Mouse (Mus musculus): ENCODE data around the gene Mns1. TPM values are rescaled to one million over a fixed set of nuclear protein-coding genes. Genes with fewer than 3 reads are reported as not detected.
A peak's percentile ranks its signal among the peaks of the same experiment; 100 is the strongest.

Gene Mns1
- polyA plus RNA-seq, 1 experiment: 12.6 TPM

GRCm38 (mm10) chr9:72479276-72479675 lies 41.5 kb downstream of the Mns1 start:
- H3K27me3 ChIP-seq (ENCODE audit: control insufficient read depth, insufficient read depth, low read length, poor library complexity, severe bottlenecking): no peaks in the 10 kb centered on the region
- no peak overlapping the region for H3K27ac ChIP-seq (ENCODE audit: insufficient read depth, low read length)
- peaks cover 39% of the 10 kb centered on the region for H3K36me3 ChIP-seq (ENCODE audit: control insufficient read depth, insufficient read depth, low read length, poor library complexity, severe bottlenecking)
- no peak overlapping the region for H3K4me3 ChIP-seq (ENCODE audit: low read depth, low read length)
- H3K9me3 ChIP-seq (replicated peaks; ENCODE audit: control insufficient read depth, insufficient read depth, low read length, poor library complexity, severe bottlenecking): no peaks in the 10 kb centered on the region
- no peak for TF ChIP-seq EP300 (IDR thresholded peaks at IDR 0.05; ENCODE audit: insufficient read depth, low read depth, low read length)
- no peak for TF ChIP-seq CTCF (IDR thresholded peaks at IDR 0.05; ENCODE audit: low read depth, low read length)
- no peak for TF ChIP-seq POLR2A (IDR thresholded peaks at IDR 0.05; ENCODE audit: insufficient read depth, low read length)
- H3K4me1 ChIP-seq (ENCODE audit: control insufficient read depth, insufficient read depth, low read length): no peaks in the 10 kb centered on the region
- no peak overlapping the region for H3K9ac ChIP-seq (ENCODE audit: low read depth, poor library complexity, severe bottlenecking)

- H3K4me1 ChIP-seq (ENCODE audit: control insufficient read depth, insufficient read depth, low read length): no peaks in the 10 kb centered on the region
- peaks cover 7% of the 10 kb centered on the region for H3K36me3 ChIP-seq (ENCODE audit: control insufficient read depth, insufficient read depth, low read length, poor library complexity, severe bottlenecking)
- H3K9me3 ChIP-seq (replicated peaks; ENCODE audit: control insufficient read depth, insufficient read depth, low read length, poor library complexity, severe bottlenecking): no peaks in the 10 kb centered on the region
- no peak overlapping the region for H3K9ac ChIP-seq (ENCODE audit: low read depth, poor library complexity, severe bottlenecking)
- no peak overlapping the region for H3K27ac ChIP-seq (ENCODE audit: insufficient read depth, low read length)
- no peak overlapping the region for H3K4me3 ChIP-seq (ENCODE audit: low read depth, low read length)
- H3K27me3 ChIP-seq (ENCODE audit: control insufficient read depth, insufficient read depth, low read length, poor library complexity, severe bottlenecking): no peaks in the 10 kb centered on the region
- TF ChIP-seq CTCF (IDR thresholded peaks at IDR 0.05; ENCODE audit: low read depth, low read length): no peak
- TF ChIP-seq EP300 (IDR thresholded peaks at IDR 0.05; ENCODE audit: insufficient read depth, low read depth, low read length): no peak
- no peak for TF ChIP-seq POLR2A (IDR thresholded peaks at IDR 0.05; ENCODE audit: insufficient read depth, low read length)
These were observed 50.7 kb downstream of the Mns1 start for GRCm38 (mm10) chr9:72488523-72488922.

DNA sequence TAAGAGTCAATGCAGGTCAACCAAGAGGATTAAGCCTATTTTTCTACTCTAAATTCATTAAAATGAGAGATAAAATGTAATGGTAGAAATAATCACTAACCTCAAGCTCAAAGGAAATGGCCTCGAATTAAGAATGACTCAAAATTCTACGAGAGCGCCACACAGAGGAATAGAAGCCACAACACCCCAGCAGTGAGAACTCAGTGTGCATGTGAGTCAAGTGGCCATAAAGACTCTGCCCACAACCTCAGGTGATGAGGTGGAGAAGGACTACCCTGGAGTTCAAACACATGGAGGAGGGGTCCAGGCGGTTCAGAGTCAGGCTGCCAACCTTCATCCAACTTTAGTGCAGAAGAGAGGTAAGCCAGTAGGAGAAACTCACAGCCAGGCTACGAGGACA lies 51.3 kb downstream of the Mns1 start:
- Histone ChIP-seq H3K4me3 (ENCODE audit: low read depth, low read length) (no peak overlapping the region), H3K9me3 (replicated peaks; ENCODE audit: control insufficient read depth, insufficient read depth, low read length, poor library complexity, severe bottlenecking) (no peaks in the 10 kb centered on the region), H3K36me3 (ENCODE audit: control insufficient read depth, insufficient read depth, low read length, poor library complexity, severe bottlenecking) (peaks cover 7% of the 10 kb centered on the region; the same call in 1 of the 2 replicates), H3K27ac (ENCODE audit: insufficient read depth, low read length) (no peak overlapping the region), H3K9ac (ENCODE audit: low read depth, poor library complexity, severe bottlenecking) (no peak overlapping the region), H3K27me3 (ENCODE audit: control insufficient read depth, insufficient read depth, low read length, poor library complexity, severe bottlenecking) (no peaks in the 10 kb centered on the region), H3K4me1 (ENCODE audit: control insufficient read depth, insufficient read depth, low read length) (no peaks in the 10 kb centered on the region)
- no peak for TF ChIP-seq CTCF (IDR thresholded peaks at IDR 0.05; ENCODE audit: low read depth, low read length)
- no peak for TF ChIP-seq EP300 (IDR thresholded peaks at IDR 0.05; ENCODE audit: insufficient read depth, low read depth, low read length)
- no peak for TF ChIP-seq POLR2A (IDR thresholded peaks at IDR 0.05; ENCODE audit: insufficient read depth, low read length)

GRCm38 (mm10) chr9:72491559-72492193 lies 53.9 kb downstream of the Mns1 start:
- H3K4me3 ChIP-seq (ENCODE audit: low read depth, low read length): peak overlapping the region; percentile 85
- H3K9me3 ChIP-seq (replicated peaks; ENCODE audit: control insufficient read depth, insufficient read depth, low read length, poor library complexity, severe bottlenecking): no peaks in the 10 kb centered on the region
- H3K27me3 ChIP-seq (ENCODE audit: control insufficient read depth, insufficient read depth, low read length, poor library complexity, severe bottlenecking): no peaks in the 10 kb centered on the region
- peaks cover 5% of the 10 kb centered on the region; the same call in 1 of the 2 replicates for H3K36me3 ChIP-seq (ENCODE audit: control insufficient read depth, insufficient read depth, low read length, poor library complexity, severe bottlenecking)
- TF ChIP-seq EP300 (IDR thresholded peaks at IDR 0.05; ENCODE audit: insufficient read depth, low read depth, low read length) (no peak), POLR2A (IDR thresholded peaks at IDR 0.05; ENCODE audit: insufficient read depth, low read length) (peak; percentile 61), CTCF (IDR thresholded peaks at IDR 0.05; ENCODE audit: low read depth, low read length) (no peak)
- no peaks in the 10 kb centered on the region for H3K4me1 ChIP-seq (ENCODE audit: control insufficient read depth, insufficient read depth, low read length)
- peak overlapping the region; percentile 88 for H3K27ac ChIP-seq (ENCODE audit: insufficient read depth, low read length)
- peak overlapping the region; percentile 71 for H3K9ac ChIP-seq (ENCODE audit: low read depth, poor library complexity, severe bottlenecking)

GRCm38 (mm10) chr9:72492194-72492565 lies 54.4 kb downstream of the Mns1 start, which contains the start of gene Tex9:
Tex9 (minus strand) TSS chr9:72492212.
- TF ChIP-seq POLR2A (IDR thresholded peaks at IDR 0.05; ENCODE audit: insufficient read depth, low read length): no peak
- TF ChIP-seq EP300 (IDR thresholded peaks at IDR 0.05; ENCODE audit: insufficient read depth, low read depth, low read length): no peak
- TF ChIP-seq CTCF (IDR thresholded peaks at IDR 0.05; ENCODE audit: low read depth, low read length): no peak
- peak within 1 kb of the TSS; percentile 85 for H3K4me3 ChIP-seq (ENCODE audit: low read depth, low read length)
- no peaks in the 10 kb centered on the region for H3K4me1 ChIP-seq (ENCODE audit: control insufficient read depth, insufficient read depth, low read length)
- H3K9ac ChIP-seq (ENCODE audit: low read depth, poor library complexity, severe bottlenecking): peak within 1 kb of the TSS; percentile 71
- no peaks in the 10 kb centered on the region for H3K9me3 ChIP-seq (replicated peaks; ENCODE audit: control insufficient read depth, insufficient read depth, low read length, poor library complexity, severe bottlenecking)
- peaks cover under 1% of the 10 kb centered on the region; the same call in 1 of the 2 replicates for H3K36me3 ChIP-seq (ENCODE audit: control insufficient read depth, insufficient read depth, low read length, poor library complexity, severe bottlenecking)
- H3K27me3 ChIP-seq (ENCODE audit: control insufficient read depth, insufficient read depth, low read length, poor library complexity, severe bottlenecking): no peaks in the 10 kb centered on the region
- peak within 1 kb of the TSS; percentile 88 for H3K27ac ChIP-seq (ENCODE audit: insufficient read depth, low read length)

- no peak overlapping the region for H3K4me3 ChIP-seq (ENCODE audit: low read depth, low read length)
- H3K27me3 ChIP-seq (ENCODE audit: control insufficient read depth, insufficient read depth, low read length, poor library complexity, severe bottlenecking): no peaks in the 10 kb centered on the region
- no peaks in the 10 kb centered on the region for H3K9me3 ChIP-seq (replicated peaks; ENCODE audit: control insufficient read depth, insufficient read depth, low read length, poor library complexity, severe bottlenecking)
- no peak overlapping the region for H3K27ac ChIP-seq (ENCODE audit: insufficient read depth, low read length)
- no peak overlapping the region for H3K9ac ChIP-seq (ENCODE audit: low read depth, poor library complexity, severe bottlenecking)
- no peaks in the 10 kb centered on the region for H3K4me1 ChIP-seq (ENCODE audit: control insufficient read depth, insufficient read depth, low read length)
- H3K36me3 ChIP-seq (ENCODE audit: control insufficient read depth, insufficient read depth, low read length, poor library complexity, severe bottlenecking): no peaks in the 10 kb centered on the region
- TF ChIP-seq EP300 (IDR thresholded peaks at IDR 0.05; ENCODE audit: insufficient read depth, low read depth, low read length): no peak
- no peak for TF ChIP-seq CTCF (IDR thresholded peaks at IDR 0.05; ENCODE audit: low read depth, low read length)
- no peak for TF ChIP-seq POLR2A (IDR thresholded peaks at IDR 0.05; ENCODE audit: insufficient read depth, low read length)
These were observed 55.7 kb downstream of the Mns1 start for GRCm38 (mm10) chr9:72493465-72493864.

All from ES-Bruce4 (cell line).